21 mouse cellular contexts compared by ENCODE assay signal in the genomic region with DNA sequence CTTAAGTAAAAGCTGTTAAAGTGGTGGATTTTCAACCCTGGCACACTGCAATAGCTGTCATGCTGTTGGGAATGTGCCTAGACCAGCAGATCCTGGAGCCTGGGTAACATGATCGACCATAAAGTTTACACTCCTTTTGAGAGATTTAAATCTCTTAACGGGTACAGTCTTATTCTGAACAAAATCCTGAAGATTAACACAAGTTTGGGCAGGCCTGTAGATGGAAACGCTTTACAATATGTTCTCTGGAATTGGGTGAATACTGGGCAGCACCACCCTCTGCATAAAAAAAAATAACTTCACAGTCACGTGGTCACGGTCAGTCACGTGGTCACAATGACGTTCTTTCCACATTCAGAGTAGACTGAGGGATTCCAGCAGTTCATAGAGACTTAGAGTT. TPM values are rescaled to one million over a fixed set of nuclear protein-coding genes. Genes with fewer than 3 reads are reported as not detected.
DNase-seq lines count a peak whose midpoint lies in the region; ATAC-seq and TF ChIP-seq lines count a peak whose summit lies in the region.
"Had no signal": no experiment of that assay in that cellular context is flagged by ENCODE, and none has a peak within 500 bp of the region (broad histone marks: within the 10 kb centered on the region; RNA-seq: fewer than 3 reads in every experiment).

No protein-coding gene starts in this region.

- H3ac ChIP-seq in myocyte (ENCODE audit: control insufficient read depth, insufficient read length): no peak overlapping the region

- no peaks in the 10 kb centered on the region for H3K9me3 ChIP-seq in limb, embryonic 12.5 days
- no peaks in the 10 kb centered on the region for H3K9me3 ChIP-seq in limb, embryonic 10.5 days (replicated peaks)
- no peaks in the 10 kb centered on the region for H3K9me3 ChIP-seq in MEL (replicated peaks; ENCODE audit: insufficient read depth, low read length)
- H3K9me3 ChIP-seq in embryonic facial prominence, embryonic 14.5 days (ENCODE audit: control insufficient read depth, low read length): no peaks in the 10 kb centered on the region
- H3K9me3 ChIP-seq: forebrain, embryonic 12.5 days; heart, embryonic 15.5 days; hindbrain, embryonic 10.5 days; midbrain, embryonic 15.5 days had no signal

- ATAC-seq in limb, embryonic 12.5 days (ENCODE audit: insufficient number of reproducible peaks, insufficient read depth, low FRiP score, low TSS enrichment, low read depth): 0 out of 2 replicates have a peak, but pooled peaks have one; percentile 32
- ATAC-seq in embryonic facial prominence, embryonic 14.5 days (ENCODE audit: low read depth): peak; percentile 91
- ATAC-seq in cerebellum, adult (ENCODE audit: insufficient number of reproducible peaks, low FRiP score, low TSS enrichment): no peak
- ATAC-seq: activated CD4-positive, CD25-positive, alpha-beta regulatory T cell, adult 4 months; midbrain, embryonic 15.5 days; Patski had no signal

- no peak for TF ChIP-seq CTCF in MEL (IDR thresholded peaks at IDR 0.05 in 2 of 3, conservative IDR thresholded peaks at IDR 0.05 in 1 of 3; ENCODE audit: control insufficient read depth in 1 of 3, insufficient read depth in 1 of 3, low read depth in 2 of 3, low read length in 3 of 3, poor library complexity in 1 of 3, severe bottlenecking in 1 of 3)

- TF ChIP-seq POLR2A in MEL (IDR thresholded peaks at IDR 0.05; ENCODE audit: control insufficient read depth in 1 of 2, insufficient read depth in 1 of 2, low read depth in 1 of 2, low read length in 2 of 2, poor library complexity in 1 of 2) (no peak), myocyte (IDR thresholded peaks at IDR 0.05; ENCODE audit: insufficient read length, low read depth) (no peak)

- no peak for TF ChIP-seq RAD21 in MEL (IDR thresholded peaks at IDR 0.05; ENCODE audit: low read depth, low read length)

- peaks cover 55% of the 10 kb centered on the region for H3K36me3 ChIP-seq in limb, embryonic 12.5 days
- H3K36me3 ChIP-seq in limb, embryonic 10.5 days: peaks cover 82% of the 10 kb centered on the region
- no peaks in the 10 kb centered on the region for H3K36me3 ChIP-seq in MEL (ENCODE audit: control insufficient read depth in 1 of 2, insufficient read depth in 2 of 2, low read length in 2 of 2)
- peaks cover 20% of the 10 kb centered on the region for H3K36me3 ChIP-seq in embryonic facial prominence, embryonic 14.5 days (ENCODE audit: control insufficient read depth, insufficient read depth, low read length)
- no peaks in the 10 kb centered on the region for H3K36me3 ChIP-seq in myocyte (ENCODE audit: control insufficient read depth, insufficient read depth)
- H3K36me3 ChIP-seq: midbrain, embryonic 15.5 days had no signal

- DNase-seq in limb, embryonic 10.5 days (ENCODE audit: low spot score): no peak
- DNase-seq in MEL (ENCODE audit: low read depth, low spot score): no peak
- DNase-seq in embryonic facial prominence, embryonic 14.5 days (ENCODE audit: low spot score): peak; percentile 78
- DNase-seq in spleen, postnatal 10 days (ENCODE audit: low spot score in 2 of 2): no peak
- DNase-seq: adrenal gland, postnatal 36 days; cerebellum, postnatal 10 days; heart, adult 2 months; kidney, adult 18-20 months; kidney, postnatal 10 days; layer of hippocampus, adult 9-11 months; right cerebral cortex, adult 18-20 months had no signal

- H3K27ac ChIP-seq in limb, embryonic 12.5 days: no peak overlapping the region
- no peak overlapping the region for H3K27ac ChIP-seq in limb, embryonic 10.5 days
- H3K27ac ChIP-seq in MEL (ENCODE audit: control insufficient read depth, low read depth, low read length): no peak overlapping the region
- H3K27ac ChIP-seq in embryonic facial prominence, embryonic 14.5 days (replicated peaks; ENCODE audit: low read depth, low read length): no peak overlapping the region
- H3K27ac ChIP-seq: forebrain, embryonic 12.5 days; heart, adult 2 months; heart, embryonic 15.5 days; hindbrain, embryonic 10.5 days; midbrain, embryonic 15.5 days had no signal

- no peak overlapping the region for H3K4me3 ChIP-seq in limb, embryonic 12.5 days (replicated peaks)
- H3K4me3 ChIP-seq in limb, embryonic 10.5 days: no peak overlapping the region
- no peak overlapping the region for H3K4me3 ChIP-seq in MEL (ENCODE audit: control insufficient read depth in 1 of 2, insufficient read depth in 1 of 2, low read depth in 2 of 2, low read length in 2 of 2)
- H3K4me3 ChIP-seq in embryonic facial prominence, embryonic 14.5 days (ENCODE audit: low read depth, low read length): no peak overlapping the region
- no peak overlapping the region for H3K4me3 ChIP-seq in myocyte
- H3K4me3 ChIP-seq: forebrain, embryonic 12.5 days; heart, adult 2 months; heart, embryonic 15.5 days; hindbrain, embryonic 10.5 days; midbrain, embryonic 15.5 days had no signal

- no peak for TF ChIP-seq EP300 in MEL (IDR thresholded peaks at IDR 0.05; ENCODE audit: low read depth in 1 of 2, low read length in 2 of 2)

- 68% methylated on average over 7 of the region's 7 CpGs for WGBS in limb, embryonic 12.5 days
- 86% methylated on average over 7 of the region's 7 CpGs for WGBS in limb, embryonic 10.5 days
- 60% methylated on average over 7 of the region's 7 CpGs for WGBS in embryonic facial prominence, embryonic 14.5 days

- H3K9ac ChIP-seq in limb, embryonic 12.5 days (replicated peaks): no peak overlapping the region
- no peak overlapping the region for H3K9ac ChIP-seq in MEL (ENCODE audit: control insufficient read depth, low read depth, low read length, poor library complexity, severe bottlenecking)
- no peak overlapping the region for H3K9ac ChIP-seq in embryonic facial prominence, embryonic 14.5 days (ENCODE audit: low read depth, low read length)
- H3K9ac ChIP-seq: forebrain, embryonic 12.5 days; heart, embryonic 15.5 days; midbrain, embryonic 15.5 days had no signal

- H3K27me3 ChIP-seq in limb, embryonic 12.5 days: no peaks in the 10 kb centered on the region
- H3K27me3 ChIP-seq in limb, embryonic 10.5 days (ENCODE audit: low read depth, poor library complexity, severe bottlenecking): no peaks in the 10 kb centered on the region
- H3K27me3 ChIP-seq in MEL (ENCODE audit: control insufficient read depth in 1 of 2, insufficient read depth in 2 of 2, low read length in 2 of 2) (peaks cover 0 to 14% of the 10 kb centered on the region in 2 experiments; a peak in 3 of 4 replicates), myocyte (ENCODE audit: control insufficient read depth, insufficient read depth, insufficient read length) (no peaks in the 10 kb centered on the region)
- no peaks in the 10 kb centered on the region for H3K27me3 ChIP-seq in embryonic facial prominence, embryonic 14.5 days (replicated peaks; ENCODE audit: control insufficient read depth, insufficient read depth, low read length)
- H3K27me3 ChIP-seq: heart, embryonic 15.5 days; midbrain, embryonic 15.5 days; Patski had no signal

- peaks cover 18% of the 10 kb centered on the region for H3K4me1 ChIP-seq in limb, embryonic 12.5 days (replicated peaks)
- H3K4me1 ChIP-seq in limb, embryonic 10.5 days: peaks cover 26% of the 10 kb centered on the region
- no peaks in the 10 kb centered on the region for H3K4me1 ChIP-seq in MEL (ENCODE audit: control insufficient read depth in 1 of 2, insufficient read depth in 2 of 2, low read length in 2 of 2)
- peaks cover 6% of the 10 kb centered on the region; the same call in 1 of the 2 replicates for H3K4me1 ChIP-seq in embryonic facial prominence, embryonic 14.5 days (ENCODE audit: control insufficient read depth, insufficient read depth, low read length)

- no peak overlapping the region for H3K4me2 ChIP-seq in limb, embryonic 12.5 days
- no peak overlapping the region for H3K4me2 ChIP-seq in embryonic facial prominence, embryonic 14.5 days (ENCODE audit: low read depth, low read length)
- no peak overlapping the region for H3K4me2 ChIP-seq in myocyte (ENCODE audit: low read depth)
- H3K4me2 ChIP-seq: forebrain, embryonic 12.5 days; heart, embryonic 15.5 days; liver, embryonic 11.5 days; midbrain, embryonic 15.5 days had no signal

- H3K79me2 ChIP-seq in MEL (ENCODE audit: control insufficient read depth, insufficient read depth, low read length, poor library complexity) (no peaks in the 10 kb centered on the region), myocyte (ENCODE audit: control insufficient read depth, insufficient read depth) (no peaks in the 10 kb centered on the region)

TF ChIP-seq in MEL, 35 proteins besides CTCF, POLR2A, EP300 and RAD21:
- TF ChIP-seq USF1 (IDR thresholded peaks at IDR 0.05; ENCODE audit: low read depth, low read length) (peak; percentile 35; the same call in 1 of the 2 replicates), TAL1 (IDR thresholded peaks at IDR 0.05; ENCODE audit: low read length) (no peak)

TF ChIP-seq in myocyte, 11 proteins besides CTCF, POLR2A, EP300 and RAD21:
- TF ChIP-seq CEBPB (IDR thresholded peaks at IDR 0.05; ENCODE audit: insufficient read depth, poor library complexity, severe bottlenecking) (no peak), POLR2AphosphoS2 (IDR thresholded peaks at IDR 0.05; ENCODE audit: insufficient read length, low read depth) (no peak), MYOD1 (IDR thresholded peaks at IDR 0.05; ENCODE audit: control insufficient read depth in 1 of 3, insufficient read length in 2 of 3, low read depth in 2 of 3) (no peak), USF1 (IDR thresholded peaks at IDR 0.05; ENCODE audit: low read depth) (peak; percentile 72), MYOG (IDR thresholded peaks at IDR 0.05; ENCODE audit: control insufficient read depth in 1 of 3, insufficient read depth in 1 of 3, insufficient read length in 2 of 3, low read depth in 2 of 3) (no peak), MAX (IDR thresholded peaks at IDR 0.05; ENCODE audit: low read depth) (no peak), TCF12 (IDR thresholded peaks at IDR 0.05; ENCODE audit: insufficient read depth, poor library complexity, severe bottlenecking) (no peak)

RNA-seq across cellular contexts. Expression of a gene that starts 10.3 kb away (rescaled TPM):
- polyA plus RNA-seq in limb, embryonic 12.5 days (2016; fragmentation: Nextera tagmentation; extraction: Ambion mirVana): 77.8 and 87.7 TPM in 2 replicates
- 35.6 and 68.9 TPM in 2 replicates for polyA plus RNA-seq in limb, embryonic 10.5 days (2016; fragmentation: Nextera tagmentation; extraction: Ambion mirVana)
- not detected in 2 replicates for total RNA-seq in MEL (2012; rRNA removed)
- polyA plus RNA-seq in MEL (2012; ENCODE audit: insufficient read depth in 1 of 2, insufficient read length in 2 of 2, low read depth in 1 of 2, low replicate concordance in 2 of 2, missing spikeins in 1 of 2) (not detected), myocyte (2012; fragmentation: generic; extraction: Trizol) (6.6 TPM)
- polyA plus RNA-seq in embryonic facial prominence, embryonic 14.5 days (2014; fragmentation: Nextera tagmentation; extraction: Ambion mirVana): 64.7 and 75.6 TPM in 2 replicates
